Mouse (Mus musculus) brain, adult 2 months (tissue): ENCODE measurements at regions not wholly inside any gene's neighbourhood (a gene's known extent, or its start where the extent isn't known, plus 50 kb on each side); places are given as distances from the start of the nearest gene placed in this dataset.

Experiments used
- DNase-seq: peaks from one replicate; pipeline ENCODE4 v3.0.0; 2011; ENCODE audit warnings: low read depth, low spot score

- DNase-seq, result peak; percentile 60
Measured at GRCm38 (mm10) chr9:11729732-11730131, 825.2 kb upstream of the Cntn5 start.

GRCm38 (mm10) chr9:11721811-11722210 is 817.2 kb upstream of the Cntn5 start:
- no peak for DNase-seq

- DNase-seq, result no peak
Measured at GRCm38 (mm10) chr9:11704647-11705046, 800.1 kb upstream of the Cntn5 start.

GRCm38 (mm10) chr9:11703150-11703549 is 798.6 kb upstream of the Cntn5 start:
- no peak for DNase-seq

GRCm38 (mm10) chr9:11693505-11693904 is 788.9 kb upstream of the Cntn5 start:
- DNase-seq, result no peak

GRCm38 (mm10) chr9:11687101-11687500 is 782.5 kb upstream of the Cntn5 start:
- no peak for DNase-seq

GRCm38 (mm10) chr9:11671939-11672338 is 767.4 kb upstream of the Cntn5 start:
- no peak for DNase-seq

GRCm38 (mm10) chr9:11671243-11671642 is 766.7 kb upstream of the Cntn5 start:
- DNase-seq, result no peak

- no peak for DNase-seq
Measured at GRCm38 (mm10) chr9:11629461-11629860, 724.9 kb upstream of the Cntn5 start.

GRCm38 (mm10) chr9:11604381-11604780 is 699.8 kb upstream of the Cntn5 start:
- no peak for DNase-seq

- no peak for DNase-seq
Measured at GRCm38 (mm10) chr9:11603884-11604283, 699.3 kb upstream of the Cntn5 start.

GRCm38 (mm10) chr9:11602857-11603256 is 698.3 kb upstream of the Cntn5 start:
- DNase-seq, result peak; percentile 20

GRCm38 (mm10) chr9:11579011-11579410 is 674.4 kb upstream of the Cntn5 start:
- DNase-seq, result no peak

GRCm38 (mm10) chr9:11562885-11563284 is 658.3 kb upstream of the Cntn5 start:
- DNase-seq, result peak; percentile 8

- DNase-seq, result no peak
Measured at GRCm38 (mm10) chr9:11559384-11559783, 654.8 kb upstream of the Cntn5 start.

GRCm38 (mm10) chr9:11513806-11514496 is 609.4 kb upstream of the Cntn5 start:
- DNase-seq, result no peak
